Mouse (Mus musculus) intestine, embryonic 14.5 days (tissue): ENCODE data around the gene Usp25. TPM values are rescaled to one million over a fixed set of nuclear protein-coding genes. Genes with fewer than 3 reads are reported as not detected.
A peak's percentile ranks its signal among the peaks of the same experiment; 100 is the strongest.

Experiments
- ATAC-seq: fragments of 200-750 bp; cut with Nextera tagmentation; replicated peaks from 2 replicates; pipeline ENCODE4 v1.8.0; 2017; ENCODE audit warnings: low read depth, moderate number of reproducible peaks, moderate TSS enrichment, moderate library complexity; ENCODE audit not compliant: low FRiP score, low TSS enrichment
- DNase-seq: peaks from one replicate; pipeline ENCODE4 v3.0.0-alpha.2; 2018; ENCODE audit warnings: low spot score
- H3K27ac ChIP-seq: fragments of 300-500 bp; sonication (generic); 2 replicates; pipeline ENCODE4 v1.5.1; 2014; ENCODE audit warnings: low read depth, mild to moderate bottlenecking, control low read depth
- H3K27me3 ChIP-seq: fragments of 300-500 bp; sonication (generic); replicated peaks from 2 replicates; pipeline ENCODE4 v1.6.1; 2014; ENCODE audit warnings: low read length, control low read depth; ENCODE audit not compliant: control insufficient read depth, insufficient read depth
- H3K36me3 ChIP-seq: fragments of 300-500 bp; sonication (generic); 2 replicates; pipeline ENCODE4 v1.6.1; 2014; ENCODE audit warnings: low read length, control low read depth; ENCODE audit not compliant: control insufficient read depth, insufficient read depth
- H3K4me1 ChIP-seq: fragments of 300-500 bp; sonication (generic); replicated peaks from 2 replicates; pipeline ENCODE4 v1.6.1; 2014; ENCODE audit warnings: low read length, control low read depth, mixed read lengths; ENCODE audit not compliant: control insufficient read depth, insufficient read depth
- H3K4me2 ChIP-seq: fragments of 300-500 bp; sonication (generic); 2 replicates; pipeline ENCODE4 v1.6.1; 2014; ENCODE audit warnings: low read length
- H3K4me3 ChIP-seq: fragments of 300-500 bp; sonication (generic); 2 replicates; pipeline ENCODE4 v1.5.1; 2014; ENCODE audit warnings: low read depth, low read length, control low read depth, mixed read lengths
- H3K9ac ChIP-seq: fragments of 300-500 bp; sonication (generic); 2 replicates; pipeline ENCODE4 v1.6.1; 2014; ENCODE audit warnings: mild to moderate bottlenecking, low read length
- H3K9me3 ChIP-seq: fragments of 300-500 bp; sonication (generic); 2 replicates; pipeline ENCODE4 v1.6.1; 2016; ENCODE audit warnings: low read length, control low read depth; ENCODE audit not compliant: control insufficient read depth
- WGBS: fragments of 180-500 bp; shearing (Covaris S2); extraction: QIAGEN DNeasy Blood & Tissue Kit; methylation state at CpG from one replicate; pipeline ENCODE4 v1.1.7; 2014; 5-methylcytosine and 5-hydroxymethylcytosine counted together
- polyA plus RNA-seq: library from polyadenylated mRNA; unstranded; fragments of >200 nt; fragmentation: Nextera tagmentation; extraction: Ambion mirVana; gene quantifications from 2 replicates; pipeline ENCODE4 v1.2.1, GENCODE M21; 2014

Gene Usp25
- polyA plus RNA-seq = 23.7 TPM in 2 replicates

- Histone ChIP-seq H3K9me3 (no peaks in the 10 kb centered on the region), H3K27me3 (no peaks in the 10 kb centered on the region), H3K4me3 (peak within 1 kb of the TSS; percentile 76), H3K27ac (peak within 1 kb of the TSS; percentile 94), H3K4me1 (peaks cover 16% of the 10 kb centered on the region), H3K9ac (peak within 1 kb of the TSS; percentile 92), H3K4me2 (peak within 1 kb of the TSS; percentile 84), H3K36me3 (no peaks in the 10 kb centered on the region)
- ATAC-seq = peak; percentile 95
- peak; percentile 92 for DNase-seq
- WGBS = under 1% methylated on average over 114 of the region's 126 CpGs
Observed at GRCm38 (mm10) chr16:77013427-77014320, at the start of gene Usp25. Usp25 (plus strand) TSS chr16:77013706.

- DNase-seq (no peak), ATAC-seq (no peak)
- Histone ChIP-seq H3K36me3 (no peaks in the 10 kb centered on the region), H3K4me1 (no peaks in the 10 kb centered on the region), H3K4me2 (no peak overlapping the region), H3K4me3 (no peak overlapping the region), H3K27ac (no peak overlapping the region), H3K9ac (no peak overlapping the region), H3K9me3 (no peaks in the 10 kb centered on the region), H3K27me3 (no peaks in the 10 kb centered on the region)
- 89% methylated on average over 3 of the region's 3 CpGs for WGBS
Observed at GRCm38 (mm10) chr16:76967593-76968275, 45.8 kb upstream of the Usp25 start.

- ATAC-seq = no peak
- Histone ChIP-seq H3K27ac (no peak overlapping the region), H3K9me3 (no peaks in the 10 kb centered on the region), H3K36me3 (no peaks in the 10 kb centered on the region), H3K4me3 (no peak overlapping the region), H3K4me1 (no peaks in the 10 kb centered on the region), H3K4me2 (no peak overlapping the region), H3K27me3 (no peaks in the 10 kb centered on the region), H3K9ac (no peak overlapping the region)
- DNase-seq = no peak
- 39% methylated on average over 5 of the region's 5 CpGs for WGBS
Observed at GRCm38 (mm10) chr16:76971211-76971610, 42.3 kb upstream of the Usp25 start.

GRCm38 (mm10) chr16:76976787-76977430 is 36.6 kb upstream of the Usp25 start:
- H3K27ac ChIP-seq = no peak overlapping the region
- no peaks in the 10 kb centered on the region for H3K27me3 ChIP-seq
- DNase-seq = no peak
- H3K4me1 ChIP-seq = no peaks in the 10 kb centered on the region
- ATAC-seq = no peak
- no peak overlapping the region for H3K4me2 ChIP-seq
- H3K9ac ChIP-seq = no peak overlapping the region
- H3K4me3 ChIP-seq = no peak overlapping the region
- no peaks in the 10 kb centered on the region for H3K36me3 ChIP-seq
- H3K9me3 ChIP-seq = no peaks in the 10 kb centered on the region
- WGBS = 66% methylated on average over 5 of the region's 5 CpGs

- no peaks in the 10 kb centered on the region for H3K9me3 ChIP-seq
- H3K9ac ChIP-seq = no peak overlapping the region
- 84% methylated on average over 6 of the region's 6 CpGs for WGBS
Observed at GRCm38 (mm10) chr16:76983696-76984095, 29.8 kb upstream of the Usp25 start.

GRCm38 (mm10) chr16:76987711-76988110 is 25.8 kb upstream of the Usp25 start:
- 83% methylated on average over 4 of the region's 4 CpGs for WGBS
- Histone ChIP-seq H3K9ac (no peak overlapping the region), H3K9me3 (no peaks in the 10 kb centered on the region)

More at GRCm38 (mm10) chr16:76983696-76984095, 29.8 kb upstream of the Usp25 start:
- H3K4me3 ChIP-seq = no peak overlapping the region
- H3K36me3 ChIP-seq = no peaks in the 10 kb centered on the region
- H3K4me1 ChIP-seq = no peaks in the 10 kb centered on the region
- DNase-seq (no peak), ATAC-seq (no peak)
- H3K4me2 ChIP-seq = no peak overlapping the region
- H3K27ac ChIP-seq = no peak overlapping the region
- no peaks in the 10 kb centered on the region for H3K27me3 ChIP-seq

GRCm38 (mm10) chr16:77003900-77004299 is 9.6 kb upstream of the Usp25 start:
- Histone ChIP-seq H3K9me3 (no peaks in the 10 kb centered on the region), H3K27me3 (no peaks in the 10 kb centered on the region), H3K4me2 (no peak overlapping the region), H3K4me3 (no peak overlapping the region), H3K36me3 (no peaks in the 10 kb centered on the region), H3K4me1 (no peaks in the 10 kb centered on the region), H3K27ac (no peak overlapping the region), H3K9ac (no peak overlapping the region)
- DNase-seq = no peak
- 90% methylated on average over 3 of the region's 3 CpGs for WGBS
- ATAC-seq = no peak

More at GRCm38 (mm10) chr16:76987711-76988110, 25.8 kb upstream of the Usp25 start:
- Histone ChIP-seq H3K27me3 (no peaks in the 10 kb centered on the region), H3K36me3 (no peaks in the 10 kb centered on the region), H3K4me2 (no peak overlapping the region), H3K27ac (no peak overlapping the region), H3K4me1 (no peaks in the 10 kb centered on the region), H3K4me3 (no peak overlapping the region)
- DNase-seq = no peak
- no peak for ATAC-seq

- Histone ChIP-seq H3K27ac (no peak overlapping the region), H3K4me2 (no peak overlapping the region), H3K9me3 (no peaks in the 10 kb centered on the region), H3K27me3 (no peaks in the 10 kb centered on the region), H3K4me1 (no peaks in the 10 kb centered on the region), H3K36me3 (no peaks in the 10 kb centered on the region), H3K9ac (no peak overlapping the region), H3K4me3 (no peak overlapping the region)
- no peak for DNase-seq
- no peak for ATAC-seq
- WGBS = 79% methylated on average over 5 of the region's 5 CpGs
Observed at GRCm38 (mm10) chr16:77009173-77009572, 4.3 kb upstream of the Usp25 start.
